Mouse (Mus musculus) MEL (cell line): ENCODE data around the gene Gstm6. TPM values are rescaled to one million over a fixed set of nuclear protein-coding genes. Genes with fewer than 3 reads are reported as not detected.

Experiments used
- DNase-seq: peaks from one replicate; pipeline ENCODE4 v3.0.0; 2011; ENCODE audit warnings: low read depth, low spot score
- H3K27ac ChIP-seq: 2 replicates; pipeline ENCODE4 v1.5.1; 2012; ENCODE audit warnings: low read depth, mild to moderate bottlenecking, control low read depth, low read length, moderate library complexity; ENCODE audit not compliant: control insufficient read depth
- H3K27me3 ChIP-seq, 2 experiments: fragments of 150-350 bp in 1 of 2; sonication (generic) in 1 of 2; 2 replicates each; pipeline ENCODE4 v1.6.1; 2012; ENCODE audit warnings: low read length in 2 of 2, mild to moderate bottlenecking in 2 of 2, improper control_type of control experiment in 1 of 2, moderate library complexity in 1 of 2; ENCODE audit not compliant: insufficient read depth in 2 of 2, control insufficient read depth in 1 of 2
- H3K36me3 ChIP-seq, 2 experiments: 2 replicates each; pipeline ENCODE4 v1.6.1; 2012 to 2014; ENCODE audit warnings: low read length in 2 of 2, improper control_type of control experiment in 1 of 2, inconsistent platforms in 1 of 2, mild to moderate bottlenecking in 1 of 2; ENCODE audit not compliant: insufficient read depth in 2 of 2, control insufficient read depth in 1 of 2
- H3K4me1 ChIP-seq, 2 experiments: fragments of 150-350 bp in 1 of 2; sonication (generic) in 1 of 2; 2 replicates each; pipeline ENCODE4 v1.6.1; 2012; ENCODE audit warnings: low read length in 2 of 2, improper control_type of control experiment in 1 of 2, mild to moderate bottlenecking in 1 of 2; ENCODE audit not compliant: insufficient read depth in 2 of 2, control insufficient read depth in 1 of 2
- H3K4me3 ChIP-seq, 2 experiments: fragments of 150-350 bp in 1 of 2; sonication (generic) in 1 of 2; 2 replicates each; pipeline ENCODE4 v1.5.1; 2012; ENCODE audit warnings: low read depth in 2 of 2, low read length in 2 of 2, mild to moderate bottlenecking in 2 of 2, moderate library complexity in 2 of 2, control low read depth in 1 of 2, improper control_type of control experiment in 1 of 2; ENCODE audit not compliant: control insufficient read depth in 1 of 2, insufficient read depth in 1 of 2
- H3K79me2 ChIP-seq: 2 replicates; pipeline ENCODE4 v1.6.1; 2012; ENCODE audit warnings: mild to moderate bottlenecking, low read length, moderate library complexity; ENCODE audit not compliant: control insufficient read depth, poor library complexity, insufficient read depth
- H3K9ac ChIP-seq: 2 replicates; pipeline ENCODE4 v1.6.1; 2012; ENCODE audit warnings: low read depth, mild to moderate bottlenecking, control low read depth, low read length, moderate library complexity; ENCODE audit not compliant: control insufficient read depth, poor library complexity, severe bottlenecking
- H3K9me3 ChIP-seq: fragments of 150-350 bp; sonication (generic); replicated peaks from 2 replicates; pipeline ENCODE4 v1.6.1; 2012; ENCODE audit warnings: mild to moderate bottlenecking, low read length, improper control_type of control experiment, moderate library complexity; ENCODE audit not compliant: insufficient read depth
- BHLHE40 ChIP-seq: IDR thresholded peaks from 2 replicates; pipeline ENCODE4 v1.6.1; 2012; ENCODE audit warnings: low read depth, mild to moderate bottlenecking, inconsistent platforms, low read length, improper control_type of control experiment, borderline replicate concordance
- E2F4 ChIP-seq: IDR thresholded peaks from 2 replicates; pipeline ENCODE4 v1.6.1; 2011; ENCODE audit warnings: low read depth, low read length, improper control_type of control experiment, borderline replicate concordance
- EP300 ChIP-seq, 2 experiments: IDR thresholded peaks; 2 replicates each; pipeline ENCODE4 v1.6.1; 2011; ENCODE audit warnings: improper control_type of control experiment in 2 of 2, low read length in 2 of 2, low read depth in 1 of 2, mild to moderate bottlenecking in 1 of 2
- JUND ChIP-seq: IDR thresholded peaks from 2 replicates; pipeline ENCODE4 v1.6.1; 2011; ENCODE audit warnings: low read depth, mild to moderate bottlenecking, improper control_type of control experiment, low read length
- KAT2A ChIP-seq: conservative IDR thresholded peaks from 2 replicates; pipeline ENCODE4 v1.6.1; 2012; ENCODE audit warnings: low read depth, low read length, improper control_type of control experiment, inconsistent platforms
- MAFK ChIP-seq: IDR thresholded peaks from 2 replicates; pipeline ENCODE4 v1.6.1; 2011; ENCODE audit warnings: low read depth, mild to moderate bottlenecking, low read length, improper control_type of control experiment, borderline replicate concordance
- MAX ChIP-seq: IDR thresholded peaks from 2 replicates; pipeline ENCODE4 v1.6.1; 2011; ENCODE audit warnings: low read length, improper control_type of control experiment
- MEF2A ChIP-seq: IDR thresholded peaks from 2 replicates; pipeline ENCODE4 v1.6.1; 2014; ENCODE audit warnings: low read depth, mild to moderate bottlenecking, inconsistent platforms, low read length, improper control_type of control experiment; ENCODE audit not compliant: poor library complexity, insufficient replicate concordance, severe bottlenecking; ENCODE audit errors: extremely low read depth
- POLR2A ChIP-seq, 2 experiments: IDR thresholded peaks; 2 replicates each; pipeline ENCODE4 v1.6.1; 2011 to 2012; ENCODE audit warnings: low read length in 2 of 2, mild to moderate bottlenecking in 2 of 2, control low read depth in 1 of 2, improper control_type of control experiment in 1 of 2, low read depth in 1 of 2, moderate library complexity in 1 of 2; ENCODE audit not compliant: control insufficient read depth in 1 of 2, insufficient read depth in 1 of 2, poor library complexity in 1 of 2
- POLR2AphosphoS5 ChIP-seq: IDR thresholded peaks from 2 replicates; pipeline ENCODE4 v1.6.1; 2012; ENCODE audit warnings: low read depth, borderline replicate concordance, mild to moderate bottlenecking, inconsistent platforms, low read length, moderate library complexity, mixed read lengths
- RAD21 ChIP-seq: IDR thresholded peaks from 2 replicates; pipeline ENCODE4 v1.6.1; 2011; ENCODE audit warnings: mild to moderate bottlenecking, low read depth, low read length, improper control_type of control experiment
- RCOR1 ChIP-seq: IDR thresholded peaks from 2 replicates; pipeline ENCODE4 v1.6.1; 2012; ENCODE audit warnings: low read depth, mild to moderate bottlenecking, inconsistent platforms, low read length, improper control_type of control experiment
- SIN3A ChIP-seq: IDR thresholded peaks from 2 replicates; pipeline ENCODE4 v1.6.1; 2012; ENCODE audit warnings: low read length, improper control_type of control experiment, inconsistent platforms
- TCF12 ChIP-seq: IDR thresholded peaks from 2 replicates; pipeline ENCODE4 v1.6.1; 2014; ENCODE audit warnings: low read depth, mild to moderate bottlenecking, inconsistent platforms, low read length, improper control_type of control experiment, moderate library complexity
- USF2 ChIP-seq, 2 experiments: IDR thresholded peaks; 2 replicates each; pipeline ENCODE4 v1.6.1; 2011 to 2012; ENCODE audit warnings: improper control_type of control experiment in 2 of 2, low read length in 2 of 2, borderline replicate concordance in 1 of 2, inconsistent platforms in 1 of 2, low read depth in 1 of 2, mild to moderate bottlenecking in 1 of 2; ENCODE audit not compliant: insufficient read depth in 1 of 2
- polyA plus RNA-seq, 2 experiments: library from polyadenylated mRNA; stranded (reverse) in 1 of 2; unstranded in 1 of 2; fragments of >175 nt in 1 of 2; fragments of >200 nt in 1 of 2; gene quantifications; 2 replicates each; pipeline versions ENCODE4 v1.2.1 to v1.2.4; 2012; ENCODE audit warnings: low replicate concordance in 2 of 2, low read depth in 1 of 2; ENCODE audit not compliant: insufficient read length in 2 of 2, insufficient read depth in 1 of 2, missing spikeins in 1 of 2
- total RNA-seq: library from RNA; depleted of rRNA; stranded (reverse); fragments of 300-350 nt; gene quantifications from 2 replicates; pipeline ENCODE4 v1.2.3, GENCODE M21; 2012

Gstm6 gene
- total and polyA plus RNA-seq, 3 experiments: 0.13 TPM; not detected in 2

DNA sequence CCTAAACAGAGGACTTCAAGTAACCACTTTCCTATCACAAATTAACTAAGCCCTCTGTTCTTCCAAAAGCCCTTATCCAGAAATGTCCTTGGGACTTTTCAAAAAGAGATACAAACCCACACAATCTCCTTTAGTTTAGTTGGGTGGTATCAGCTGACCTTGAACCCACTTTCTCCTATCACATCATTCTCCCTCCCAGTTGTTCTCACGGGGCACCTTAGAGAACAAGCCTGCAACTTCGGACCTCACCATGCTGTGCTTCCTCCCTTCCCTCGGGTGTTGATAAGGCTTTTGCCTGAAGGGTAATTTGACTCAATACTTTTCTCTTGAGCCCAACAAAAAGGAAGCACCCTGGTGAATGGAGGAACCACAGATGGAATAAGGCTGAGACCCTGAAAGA, 7.7 kb downstream of the Gstm6 start:
- H3K36me3 ChIP-seq: peaks cover 0 to 4% of the 10 kb centered on the region in 2 experiments; a peak in 2 of 4 replicates
- H3K9ac ChIP-seq: no peak overlapping the region
- no peak for TF ChIP-seq MAX
- TF ChIP-seq MAFK: no peak
- no peak for TF ChIP-seq BHLHE40
- TF ChIP-seq E2F4: no peak
- no peak for TF ChIP-seq RAD21
- TF ChIP-seq RCOR1: no peak
- no peak for TF ChIP-seq USF2 (IDR thresholded peaks at IDR 0.05; ENCODE audit: borderline replicate concordance in 1 of 2, insufficient read depth in 1 of 2, low read depth in 1 of 2, low read length in 2 of 2)
- no peak for TF ChIP-seq MEF2A
- TF ChIP-seq EP300 (IDR thresholded peaks at IDR 0.05; ENCODE audit: low read depth in 1 of 2, low read length in 2 of 2): no peak
- no peak for TF ChIP-seq POLR2A (IDR thresholded peaks at IDR 0.05; ENCODE audit: control insufficient read depth in 1 of 2, insufficient read depth in 1 of 2, low read depth in 1 of 2, low read length in 2 of 2, poor library complexity in 1 of 2)
- TF ChIP-seq TCF12: no peak
- TF ChIP-seq POLR2AphosphoS5: no peak
- no peak for TF ChIP-seq KAT2A
- no peak for TF ChIP-seq SIN3A
- H3K27ac ChIP-seq: no peak overlapping the region
- no peak for DNase-seq
- H3K27me3 ChIP-seq: peaks cover 0 to 1% of the 10 kb centered on the region in 2 experiments; a peak in 2 of 4 replicates
- no peaks in the 10 kb centered on the region for H3K9me3 ChIP-seq
- no peak overlapping the region for H3K4me3 ChIP-seq
- peaks cover 2 to 12% of the 10 kb centered on the region in 2 experiments; a peak in 2 of 4 replicates for H3K4me1 ChIP-seq
- no peaks in the 10 kb centered on the region for H3K79me2 ChIP-seq

- Histone ChIP-seq H3K36me3 (peaks cover 0 to 4% of the 10 kb centered on the region in 2 experiments; a peak in 2 of 4 replicates), H3K27me3 (peaks cover 0 to 1% of the 10 kb centered on the region in 2 experiments; a peak in 2 of 4 replicates), H3K79me2 (no peaks in the 10 kb centered on the region), H3K27ac (no peak overlapping the region), H3K9me3 (no peaks in the 10 kb centered on the region), H3K4me1 (peaks cover 2 to 12% of the 10 kb centered on the region in 2 experiments; a peak in 2 of 4 replicates), H3K4me3 (no peak overlapping the region), H3K9ac (no peak overlapping the region)
- DNase-seq: no peak
- TF ChIP-seq TCF12 (no peak), JUND (no peak)
Measured at GRCm38 (mm10) chr3:107935268-107935667, 8.3 kb downstream of the Gstm6 start.
